Mouse (Mus musculus): ENCODE measurements around the gene Rpl11.
A peak's percentile ranks its signal among the peaks of the same experiment; 100 is the strongest.

Gene Rpl11

GRCm38 (mm10) chr4:136027416-136028131 lies 25.7 kb downstream of the Rpl11 start:
- DNase-seq (ENCODE audit: low spot score): no peak

DNA sequence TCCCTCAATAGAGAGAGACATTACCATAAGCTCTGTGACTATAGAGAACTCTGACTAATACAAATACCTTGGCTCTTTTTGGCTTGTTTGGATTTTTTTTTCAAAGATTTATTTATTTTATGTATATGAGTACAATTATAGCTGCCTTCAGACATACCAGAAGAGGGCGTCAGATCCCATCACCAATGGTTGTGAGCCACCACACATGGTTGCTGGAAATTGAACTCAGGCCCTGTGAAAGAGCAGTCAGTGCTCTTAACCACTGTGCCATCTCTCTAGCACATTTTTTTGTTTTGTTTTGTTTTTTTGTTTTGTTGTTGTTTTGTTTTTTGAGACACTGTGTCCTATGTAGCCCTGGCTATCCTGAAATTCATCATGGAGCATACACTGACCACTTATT lies 27.9 kb downstream of the Rpl11 start:
- DNase-seq (ENCODE audit: low spot score): no peak

- no peak for DNase-seq (ENCODE audit: low spot score)
These were observed 30.3 kb downstream of the Rpl11 start for GRCm38 (mm10) chr4:136022924-136023323.

DNA sequence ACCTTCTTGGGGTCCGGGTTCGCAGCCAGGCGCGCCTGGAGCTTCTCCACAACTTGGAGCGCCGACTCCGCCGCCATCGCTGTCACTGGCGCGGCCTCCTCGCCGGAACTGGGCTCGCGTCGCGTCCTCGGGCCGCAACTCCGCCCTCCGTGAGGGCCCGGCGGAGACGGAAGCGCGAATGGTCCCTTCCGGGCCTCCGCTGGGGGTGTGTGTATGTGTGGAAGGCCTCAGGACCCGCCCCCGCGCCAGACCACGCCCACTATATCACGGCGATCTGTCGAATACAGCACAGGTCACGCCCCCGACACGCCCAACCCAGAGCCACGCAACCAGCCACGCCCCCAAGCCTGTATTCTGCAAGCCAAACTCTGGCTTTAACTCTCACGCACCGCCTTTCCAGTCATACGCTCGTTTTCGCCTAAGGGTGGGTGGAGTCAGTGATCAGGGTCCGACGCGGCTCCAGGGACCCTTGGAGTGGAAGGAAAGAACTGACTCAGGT lies 31.6 kb downstream of the Rpl11 start, which contains the start of gene Eloa:
TSS of gene Eloa (minus strand) at position 215 of the 499 bp plus-strand sequence.
- DNase-seq (ENCODE audit: low spot score): peak; percentile 100

- DNase-seq (ENCODE audit: low spot score): peak; percentile 19
These were observed 32.3 kb downstream of the Rpl11 start for GRCm38 (mm10) chr4:136020743-136021548.

GRCm38 (mm10) chr4:136016059-136016602 lies 37.1 kb downstream of the Rpl11 start:
- DNase-seq (ENCODE audit: low spot score): no peak

DNA sequence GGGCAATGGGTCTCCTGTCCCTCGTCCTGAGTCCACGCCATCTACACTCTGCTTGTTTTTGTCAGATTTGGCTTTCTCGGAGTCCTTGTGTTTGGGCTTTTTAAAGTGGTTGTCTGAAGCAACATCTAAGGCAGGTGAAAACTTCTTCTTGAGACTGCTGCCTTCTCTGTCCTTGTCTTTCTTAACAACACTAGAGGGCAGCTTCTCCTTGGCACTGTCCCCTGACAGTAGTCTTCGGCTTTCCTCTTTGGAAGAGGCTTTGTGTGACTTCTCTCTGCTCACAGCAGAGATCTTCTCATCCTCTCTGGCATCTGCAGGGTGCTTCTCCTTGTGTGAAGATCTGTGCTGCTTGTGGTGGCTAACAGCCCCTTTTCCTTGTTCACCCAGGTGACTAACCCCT lies 42.6 kb downstream of the Rpl11 start:
- no peak for DNase-seq (ENCODE audit: low spot score)

DNA sequence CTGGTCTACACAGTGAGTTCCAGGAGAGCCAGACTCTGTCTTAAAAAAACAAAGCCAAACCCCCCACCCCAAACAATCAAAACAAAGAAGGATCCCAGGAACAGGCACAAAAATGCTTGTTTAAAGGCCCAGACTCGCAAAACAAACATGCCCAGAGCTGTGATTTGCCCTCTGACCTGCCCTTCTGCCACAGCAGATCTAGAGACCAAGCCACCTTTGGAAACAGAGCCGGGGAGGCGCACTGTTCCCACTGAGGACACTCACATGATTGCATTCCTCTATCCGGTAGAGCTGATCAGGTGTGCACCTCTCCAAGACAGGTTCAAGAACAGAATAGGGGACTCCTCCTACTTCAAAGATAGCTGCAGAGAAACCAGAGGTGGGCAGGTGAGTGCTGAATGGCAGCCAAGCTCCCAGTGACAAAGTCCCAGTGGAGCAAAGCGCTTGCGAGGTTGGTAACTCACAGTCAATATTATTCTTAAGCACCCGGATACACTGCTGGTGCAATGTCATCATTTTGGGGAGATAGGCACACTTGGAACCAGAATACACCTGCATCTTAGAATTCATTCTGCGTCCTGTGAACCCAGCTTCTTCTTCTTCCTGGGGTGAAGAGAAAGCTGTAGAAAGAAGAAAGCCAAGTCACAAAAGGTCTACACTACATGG lies 44.3 kb downstream of the Rpl11 start:
- DNase-seq (ENCODE audit: low spot score): no peak

- DNase-seq (ENCODE audit: low spot score): no peak
These were observed 46.4 kb downstream of the Rpl11 start for GRCm38 (mm10) chr4:136006821-136007220.

DNA sequence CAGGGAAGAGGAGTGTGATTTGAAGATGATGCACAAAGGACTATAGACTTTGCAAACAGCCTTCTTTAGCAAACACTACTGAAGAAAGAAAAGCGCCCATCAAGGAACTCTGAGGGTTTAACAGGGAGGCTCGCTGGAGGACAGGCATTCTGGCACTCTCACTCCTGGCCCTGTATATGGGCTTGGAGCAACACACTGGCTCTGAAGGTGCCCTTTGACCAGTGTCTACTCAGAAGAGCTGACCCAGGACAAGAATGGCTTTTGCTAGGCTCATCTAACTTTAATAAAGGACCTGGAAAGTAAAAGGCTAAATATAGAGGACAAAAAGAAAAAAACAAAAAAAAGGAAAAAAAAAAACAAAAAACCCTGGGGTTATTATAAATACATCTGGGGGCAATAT lies 48.3 kb downstream of the Rpl11 start:
- DNase-seq (ENCODE audit: low spot score): no peak

DNA sequence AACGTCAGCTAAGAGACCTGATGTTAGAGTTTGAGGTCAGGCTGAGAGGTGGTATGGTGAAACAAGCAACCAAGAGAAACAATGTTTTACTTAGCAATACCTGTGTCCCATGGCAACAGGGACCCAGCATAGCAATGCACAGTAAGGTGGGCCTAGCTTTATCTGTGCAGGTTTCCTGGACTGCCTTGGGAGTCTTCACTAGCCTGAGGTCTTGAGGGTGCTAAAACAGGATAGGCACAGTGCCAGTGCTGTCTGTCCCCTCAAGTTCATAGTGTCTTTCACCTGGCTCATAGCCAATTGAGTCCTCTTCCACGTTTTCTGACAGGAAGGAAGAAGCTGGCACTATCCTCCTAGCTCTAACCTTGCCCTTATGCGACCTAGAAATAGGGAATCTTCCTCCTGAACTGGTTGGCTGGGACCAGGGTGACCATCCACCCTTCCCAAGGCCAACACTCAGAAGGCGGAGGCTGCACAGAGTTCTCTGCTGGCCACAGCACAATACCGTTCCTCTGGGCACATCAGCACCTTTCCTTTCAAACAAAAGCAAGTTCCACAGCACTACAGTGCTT lies 49.0 kb downstream of the Rpl11 start:
- no peak for DNase-seq (ENCODE audit: low spot score)

DNA sequence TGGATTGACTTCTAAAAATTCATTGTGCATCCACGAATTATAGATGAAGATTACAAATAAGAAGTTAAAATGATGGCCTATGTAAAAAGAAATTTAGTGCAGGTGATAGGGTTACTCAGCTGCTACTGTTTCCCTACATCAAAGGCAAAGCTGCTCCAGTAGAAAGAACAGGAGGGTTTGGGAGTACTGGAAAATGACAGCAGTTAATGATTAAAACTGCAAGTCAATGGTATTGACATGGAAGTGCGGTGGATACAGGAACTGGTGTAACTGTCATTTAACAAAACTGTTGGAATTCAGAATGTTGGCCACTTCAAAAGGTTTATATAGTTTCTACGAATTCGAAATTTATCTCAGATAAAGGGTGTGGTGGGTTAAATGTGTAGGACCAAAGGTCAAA lies 58.1 kb downstream of the Rpl11 start:
- DNase-seq (ENCODE audit: low spot score): no peak

GRCm38 (mm10) chr4:135993941-135994340 lies 59.3 kb downstream of the Rpl11 start:
- DNase-seq (ENCODE audit: low spot score): no peak

GRCm38 (mm10) chr4:135987714-135988113 lies 65.5 kb downstream of the Rpl11 start:
- no peak for DNase-seq (ENCODE audit: low spot score)

DNA sequence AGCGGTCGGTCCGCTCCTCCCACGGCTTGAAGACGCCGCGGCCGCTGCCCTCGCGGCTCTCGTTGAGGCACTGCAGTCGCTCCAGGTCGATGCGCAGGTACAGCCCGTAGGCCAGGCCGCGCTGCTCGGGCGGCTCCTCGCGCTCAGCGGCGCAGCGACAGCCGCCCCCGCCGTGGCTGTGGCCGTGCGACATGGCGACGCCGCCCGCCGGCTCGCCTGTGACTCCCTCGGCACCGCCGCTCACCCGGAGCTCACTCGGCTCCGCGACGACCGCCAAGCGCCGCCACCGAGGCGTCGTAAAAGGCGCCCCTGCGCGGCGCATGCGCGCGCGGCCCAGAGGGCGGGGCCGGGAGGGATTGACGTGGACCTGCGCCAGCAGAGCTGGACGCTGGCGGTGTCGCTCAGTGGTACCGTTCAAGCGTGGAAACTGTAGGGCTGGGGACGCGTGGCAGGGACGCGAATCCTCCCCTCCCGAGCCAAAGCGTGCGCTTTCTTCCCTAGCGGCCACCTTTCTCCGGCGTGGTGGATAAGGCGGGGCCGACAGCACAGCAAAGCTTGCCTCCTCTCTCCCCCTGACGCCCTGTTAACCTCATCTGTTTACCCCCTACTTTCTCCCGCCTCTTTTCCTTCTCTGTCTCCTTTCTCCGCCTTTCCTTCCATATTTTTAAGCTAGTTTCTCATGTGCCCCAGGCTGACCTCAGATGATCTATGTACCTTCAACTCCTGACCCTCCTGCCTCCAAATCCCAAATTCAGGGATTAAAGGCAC lies 66.1 kb downstream of the Rpl11 start, which contains the start of gene Pithd1:
TSS of gene Pithd1 (minus strand) at position 322 of the 768 bp plus-strand sequence.
- DNase-seq (ENCODE audit: low spot score): peak; percentile 89

GRCm38 (mm10) chr4:135986301-135986942 lies 66.8 kb downstream of the Rpl11 start:
- no peak for DNase-seq (ENCODE audit: low spot score)

- no peak for DNase-seq (ENCODE audit: low spot score)
These were observed 67.5 kb downstream of the Rpl11 start for GRCm38 (mm10) chr4:135985769-135986168.

- DNase-seq (ENCODE audit: low spot score): no peak
These were observed 68.0 kb downstream of the Rpl11 start for GRCm38 (mm10) chr4:135985193-135985592.

GRCm38 (mm10) chr4:135984556-135984955 lies 68.7 kb downstream of the Rpl11 start:
- DNase-seq (ENCODE audit: low spot score): no peak

- DNase-seq (ENCODE audit: low spot score): no peak
These were observed 71.6 kb downstream of the Rpl11 start for GRCm38 (mm10) chr4:135981524-135982063.
